Mouse (Mus musculus) C3H10T1/2 (cell line): ENCODE data around the gene Vmn1r215. TPM values are rescaled to one million over a fixed set of nuclear protein-coding genes. Genes with fewer than 3 reads are reported as not detected.

Experiments
- polyA plus RNA-seq, 2 experiments: library from polyadenylated mRNA; unstranded; fragments of >200 nt; fragmentation: generic; extraction: Trizol; gene quantifications; one replicate each; pipeline ENCODE4 v1.2.1; 2012; ENCODE audit warnings: missing spikeins in 2 of 2

The Vmn1r215 gene
- polyA plus RNA-seq, result not detected

GRCm38 (mm10) chr13:23067725-23068124 is at the start of gene Vmn1r215:
Gene Vmn1r215, plus strand, starts transcription at chr13:23068025.

GRCm38 (mm10) chr13:23030118-23030517 is 37.7 kb upstream of the Vmn1r215 start, which contains the start of gene Vmn1r214:
Gene Vmn1r214, plus strand, starts transcription at chr13:23030418.

DNA sequence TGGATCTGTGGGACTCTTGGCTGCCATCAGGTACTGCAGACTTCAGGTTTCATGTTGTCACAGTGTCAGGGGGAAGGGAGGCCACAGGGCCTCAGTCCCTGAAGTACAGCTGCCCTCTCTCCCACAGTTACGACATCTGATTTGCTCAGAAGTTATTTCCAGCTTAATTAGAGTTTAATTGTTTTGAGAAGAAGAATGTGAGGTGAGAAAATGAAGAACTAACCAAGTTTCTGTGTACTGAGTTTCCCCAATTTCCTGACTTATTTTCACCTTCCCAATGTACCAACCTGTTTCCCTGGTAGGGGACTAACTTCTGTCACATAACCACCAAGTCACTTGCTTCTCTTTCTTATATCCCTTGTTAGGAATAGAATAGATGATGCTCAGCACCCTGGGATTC is 50.3 kb downstream of the Vmn1r215 start, which contains the start of gene Vmn1r217:
Vmn1r217 (minus strand) TSS at position 101 of the 400 bp plus-strand sequence.

Other genes starting within 250 kb of the Vmn1r215 start
- gene Vmn1r210, start 236.7 kb upstream of the Vmn1r215 start, polyA plus RNA-seq, result under 1 TPM in 1 of 2 experiments, not detected in 1; 0.02 TPM
- not detected for gene Vmn1r211, start 210.5 kb upstream of the Vmn1r215 start, polyA plus RNA-seq
- gene Vmn1r212, start 183.8 kb upstream of the Vmn1r215 start, polyA plus RNA-seq, result not detected
- gene Vmn1r213, start 60.4 kb upstream of the Vmn1r215 start, polyA plus RNA-seq, result not detected
- gene Vmn1r214, start 37.6 kb upstream of the Vmn1r215 start, polyA plus RNA-seq, result not detected
- gene Vmn1r217, start 50.2 kb downstream of the Vmn1r215 start, polyA plus RNA-seq, result not detected
- gene Vmn1r218, start 65.1 kb downstream of the Vmn1r215 start, polyA plus RNA-seq, result not detected
- not detected for gene Vmn1r219, start 91.3 kb downstream of the Vmn1r215 start, polyA plus RNA-seq
- not detected for gene Vmn1r220, start 120.0 kb downstream of the Vmn1r215 start, polyA plus RNA-seq
- not detected for gene Vmn1r221, start 146.1 kb downstream of the Vmn1r215 start, polyA plus RNA-seq
- not detected for gene Vmn1r222, start 167.9 kb downstream of the Vmn1r215 start, polyA plus RNA-seq
- not detected for gene Vmn1r223, start 179.1 kb downstream of the Vmn1r215 start, polyA plus RNA-seq